In the genomic region with DNA sequence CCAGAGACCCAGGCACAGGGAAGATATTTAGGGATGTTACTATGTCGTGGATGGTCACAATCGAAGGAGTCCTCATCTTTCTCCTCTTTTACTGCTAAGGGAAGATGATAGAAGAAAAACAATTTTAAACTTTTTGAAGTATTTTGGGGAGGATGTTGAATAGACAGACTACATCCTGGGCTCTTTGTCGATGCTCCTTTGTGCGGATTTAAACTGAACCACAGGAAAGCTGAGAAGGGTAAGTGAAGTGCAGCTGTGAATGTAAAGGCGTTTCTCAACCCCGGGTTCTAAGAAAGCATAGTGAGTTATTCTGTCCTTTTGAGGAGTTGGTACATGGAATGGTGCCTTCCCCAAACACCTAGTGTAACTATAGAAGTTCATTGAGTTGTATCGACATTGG, we compare ENCODE assay signal across 17 mouse cellular contexts. TPM values are rescaled to one million over a fixed set of nuclear protein-coding genes. Genes with fewer than 3 reads are reported as not detected.
DNase-seq lines count a peak whose midpoint lies in the region.
"Had no signal": no experiment of that assay in that cellular context is flagged by ENCODE, and none has a peak within 500 bp of the region (broad histone marks: within the 10 kb centered on the region; RNA-seq: fewer than 3 reads in every experiment).

No protein-coding gene starts in this region.

- peak; percentile 33 for DNase-seq in thymus, postnatal 0 days (ENCODE audit: low spot score)
- no peak for DNase-seq in thymus, postnatal 36 days
- peak; percentile 23 for DNase-seq in CD4-positive, CD25-positive, alpha-beta regulatory T cell, adult 2 months (ENCODE audit: low read depth, low spot score)
- DNase-seq in T-cell, adult 2 months (ENCODE audit: low spot score), result peak; percentile 4
- DNase-seq in kidney, postnatal 10 days, result no peak
- DNase-seq in urinary bladder, postnatal 25 days (ENCODE audit: low spot score), result no peak
- DNase-seq: adrenal gland, adult 8-10 months; adrenal gland, postnatal 25 days; cerebellum, adult 11-12 months; cerebellum, adult 8-10 months; cerebellum, postnatal 10 days; cerebellum, postnatal 36 days; embryo, embryonic 11 days; gastrocnemius, postnatal 10 days; heart, adult 18-20 months; heart, postnatal 10 days; heart, postnatal 4 days had no signal

RNA-seq across cellular contexts. Expression of gene Arsb, which starts 14.8 kb away (rescaled TPM):
- polyA plus RNA-seq in thymus, postnatal 0 days (2015; fragmentation: Nextera tagmentation; extraction: Ambion mirVana), result 3.2 and 3.7 TPM in 2 replicates

Comparison
In these comparisons a context has a peak if more than half of its experiments do, and no peak if none do; other contexts are left out.
1. DNase-seq: peak in thymus, postnatal 0 days (single experiment), CD4-positive, CD25-positive, alpha-beta regulatory T cell, adult 2 months (single experiment) and T-cell, adult 2 months (single experiment); none in thymus, postnatal 36 days (0 of 2), kidney, postnatal 10 days (single experiment) and urinary bladder, postnatal 25 days (single experiment).